Mouse (Mus musculus) cortical plate, adult 2 months (tissue): ENCODE data around the gene Ndufs7. TPM values are rescaled to one million over a fixed set of nuclear protein-coding genes. Genes with fewer than 3 reads are reported as not detected.
"Not testable (repeated sequence)": the region's sequence is repeated elsewhere in the genome, so short reads cannot be mapped to it uniquely, and the experiment has no call there.

Experiments
- H3K27ac ChIP-seq: fragments of 200-500 bp; 2 replicates; pipeline ENCODE4 v1.5.1; 2012; ENCODE audit warnings: low read length, control low read depth, inconsistent platforms; ENCODE audit not compliant: insufficient read depth
- H3K4me1 ChIP-seq: fragments of 200-500 bp; 2 replicates; pipeline ENCODE4 v1.6.1; 2011; ENCODE audit warnings: low read length; ENCODE audit not compliant: control insufficient read depth, insufficient read depth
- H3K4me3 ChIP-seq: fragments of 200-500 bp; 2 replicates; pipeline ENCODE4 v1.5.1; 2011; ENCODE audit warnings: mild to moderate bottlenecking, low read length, control low read depth; ENCODE audit not compliant: insufficient read depth
- CTCF ChIP-seq: fragments of 200-500 bp; IDR thresholded peaks from 2 replicates; pipeline ENCODE4 v1.5.1; 2011; ENCODE audit warnings: mild to moderate bottlenecking, control low read depth, low read length; ENCODE audit not compliant: insufficient read depth; ENCODE audit errors: extremely low read depth
- POLR2A ChIP-seq: fragments of 200-500 bp; IDR thresholded peaks from 2 replicates; pipeline ENCODE4 v1.6.1; 2011; ENCODE audit warnings: mild to moderate bottlenecking, low read length, control low read depth; ENCODE audit not compliant: insufficient read depth; ENCODE audit errors: extremely low read depth
- polyA plus RNA-seq: library from polyadenylated mRNA; depleted of rRNA; stranded (reverse); fragments of >200 nt; gene quantifications from 2 replicates; pipeline ENCODE4 v1.2.3, GENCODE M21; 2012

The Ndufs7 gene
- polyA plus RNA-seq, 1 experiment, result 424 TPM

GRCm38 (mm10) chr10:80215048-80215772 is 33.7 kb upstream of the Ndufs7 start:
- Histone ChIP-seq H3K4me3 (no peak overlapping the region), H3K27ac (no peak overlapping the region), H3K4me1 (no peaks in the 10 kb centered on the region)
- TF ChIP-seq CTCF, result no peak
- TF ChIP-seq POLR2A, result no peak

- Histone ChIP-seq H3K27ac (no peak overlapping the region), H3K4me1 (no peaks in the 10 kb centered on the region), H3K4me3 (no peak overlapping the region)
- TF ChIP-seq POLR2A, result no peak
- no peak for TF ChIP-seq CTCF
Observed at GRCm38 (mm10) chr10:80220676-80221075, 28.2 kb upstream of the Ndufs7 start.

GRCm38 (mm10) chr10:80223137-80223536 is 25.8 kb upstream of the Ndufs7 start:
- not testable (repeated sequence) for H3K4me1 ChIP-seq, H3K27ac ChIP-seq

GRCm38 (mm10) chr10:80226071-80226415 is 22.9 kb upstream of the Ndufs7 start:
- peak overlapping the region; percentile 61; the same call in 1 of the 2 replicates for H3K27ac ChIP-seq
- no peak for TF ChIP-seq CTCF
- peak; percentile 80; the same call in 1 of the 2 replicates for TF ChIP-seq POLR2A
- peak overlapping the region; percentile 80 for H3K4me3 ChIP-seq

More at GRCm38 (mm10) chr10:80223137-80223536, 25.8 kb upstream of the Ndufs7 start:
- H3K4me3 ChIP-seq, result not testable (repeated sequence)

GRCm38 (mm10) chr10:80226416-80227165 is 22.3 kb upstream of the Ndufs7 start, which contains the start of gene Mum1:
Gene Mum1 (plus strand): TSS chr10:80226434.
- peaks cover 6% of the 10 kb centered on the region; the same call in 1 of the 2 replicates for H3K4me1 ChIP-seq
- TF ChIP-seq POLR2A, result no peak
- TF ChIP-seq CTCF, result 0 out of 2 replicates have a peak, but pooled peaks have one; percentile 18
- peak within 1 kb of the TSS; percentile 80 for H3K4me3 ChIP-seq
- peak within 1 kb of the TSS; percentile 74; the same call in 1 of the 2 replicates for H3K27ac ChIP-seq

More at GRCm38 (mm10) chr10:80226071-80226415, 22.9 kb upstream of the Ndufs7 start:
- H3K4me1 ChIP-seq, result peaks cover 6% of the 10 kb centered on the region; the same call in 1 of the 2 replicates

- peak overlapping the region; percentile 74; the same call in 1 of the 2 replicates for H3K27ac ChIP-seq
- peaks cover 6% of the 10 kb centered on the region; the same call in 1 of the 2 replicates for H3K4me1 ChIP-seq
- peak overlapping the region; percentile 80 for H3K4me3 ChIP-seq
- TF ChIP-seq POLR2A, result no peak
- no peak for TF ChIP-seq CTCF
Observed at GRCm38 (mm10) chr10:80227166-80227539, 21.8 kb upstream of the Ndufs7 start.

GRCm38 (mm10) chr10:80227877-80228775 is 20.8 kb upstream of the Ndufs7 start:
- Histone ChIP-seq H3K4me1 (peaks cover 6% of the 10 kb centered on the region; the same call in 1 of the 2 replicates), H3K4me3 (peak overlapping the region; percentile 80), H3K27ac (no peak overlapping the region)
- TF ChIP-seq POLR2A, result no peak
- TF ChIP-seq CTCF, result no peak

- Histone ChIP-seq H3K27ac (no peak overlapping the region), H3K4me1 (no peaks in the 10 kb centered on the region), H3K4me3 (no peak overlapping the region)
- TF ChIP-seq CTCF, result no peak
- no peak for TF ChIP-seq POLR2A
Observed at GRCm38 (mm10) chr10:80236145-80236825, 12.6 kb upstream of the Ndufs7 start.

GRCm38 (mm10) chr10:80237020-80237419 is 11.9 kb upstream of the Ndufs7 start:
- Histone ChIP-seq H3K27ac (no peak overlapping the region), H3K4me1 (no peaks in the 10 kb centered on the region), H3K4me3 (no peak overlapping the region)
- TF ChIP-seq POLR2A, result no peak
- TF ChIP-seq CTCF, result no peak
